Comparison of ENCODE assay signal across 7 mouse cellular contexts in genomic region chr2:25576965-25577891, GRCm38 (mm10). TPM values are rescaled to one million over a fixed set of nuclear protein-coding genes. Genes with fewer than 3 reads are reported as not detected.
A peak's percentile ranks its signal among the peaks of the same experiment; 100 is the strongest.
DNase-seq lines count a peak whose midpoint lies in the region; ATAC-seq and TF ChIP-seq lines count a peak whose summit lies in the region.

No protein-coding gene starts in this region.

- H3K4me2 ChIP-seq in embryonic facial prominence, embryonic 11.5 days (ENCODE audit: low read depth, low read length) = peak overlapping the region; percentile 37

- intact Hi-C loops in left cerebral cortex, postnatal 25 days (cut with DNase I) = no loop called here
- intact Hi-C loops in left cerebral cortex, postnatal 36 days (cut with DNase I) = no loop called here

- no peak for ATAC-seq in embryonic facial prominence, embryonic 11.5 days (replicated peaks; ENCODE audit: insufficient number of reproducible peaks, low FRiP score, low TSS enrichment, low read depth)

- DNase-seq in left cerebral cortex, postnatal 25 days (ENCODE audit: low spot score in 2 of 2) = peak; percentile 39 to 67
- DNase-seq in left cerebral cortex, adult 11 months (ENCODE audit: low spot score) = no peak
- DNase-seq in brain, embryonic 14.5 days (ENCODE audit: low read depth) = peak; percentile 25
- no peak for DNase-seq in embryonic facial prominence, embryonic 11.5 days (ENCODE audit: low spot score)
- DNase-seq in left cerebral cortex, postnatal 36 days (ENCODE audit: low spot score in 2 of 2) = peak; percentile 65 to 66
- no peak for DNase-seq in kidney, postnatal 14 days

- no peak for TF ChIP-seq CTCF in brain, embryonic 14.5 days (IDR thresholded peaks at IDR 0.05; ENCODE audit: borderline replicate concordance, extremely low read depth, insufficient read depth, insufficient read length)
- no peak for TF ChIP-seq CTCF in small intestine, adult 2 months (IDR thresholded peaks at IDR 0.05; ENCODE audit: extremely low read depth, insufficient read length, insufficient replicate concordance, low read depth, low read length)

- peak overlapping the region; percentile 22 for H3K4me3 ChIP-seq in embryonic facial prominence, embryonic 11.5 days (ENCODE audit: low read depth, low read length)
- H3K4me3 ChIP-seq in small intestine, adult 2 months (ENCODE audit: low read depth, low read length) = 0 out of 2 replicates have a peak overlapping the region, but pooled peaks have one; percentile 8

- 12% methylated on average over 92 of the region's 92 CpGs for WGBS in embryonic facial prominence, embryonic 11.5 days
- WGBS in small intestine, adult 2 months = 42% methylated on average over 92 of the region's 92 CpGs

- peaks cover 5% of the 10 kb centered on the region for H3K4me1 ChIP-seq in embryonic facial prominence, embryonic 11.5 days (ENCODE audit: control insufficient read depth, insufficient read depth, low read length)
- peaks cover 33% of the 10 kb centered on the region for H3K4me1 ChIP-seq in small intestine, adult 2 months (ENCODE audit: control insufficient read depth, insufficient read depth, insufficient read length, low read length)

- no peak for TF ChIP-seq POLR2A in brain, embryonic 14.5 days (IDR thresholded peaks at IDR 0.05; ENCODE audit: borderline replicate concordance, extremely low read depth, insufficient read depth, insufficient read length, poor library complexity, severe bottlenecking)
- TF ChIP-seq POLR2A in small intestine, adult 2 months (IDR thresholded peaks at IDR 0.05; ENCODE audit: low read depth, low read length) = no peak

- no peaks in the 10 kb centered on the region for H3K9me3 ChIP-seq in embryonic facial prominence, embryonic 11.5 days (replicated peaks; ENCODE audit: control insufficient read depth, low read length)

- peaks cover 57% of the 10 kb centered on the region for H3K27me3 ChIP-seq in embryonic facial prominence, embryonic 11.5 days (ENCODE audit: control insufficient read depth, insufficient read depth, low read length)
- H3K27me3 ChIP-seq in small intestine, adult 2 months (ENCODE audit: control insufficient read depth, insufficient read depth, low read length) = peaks cover 36% of the 10 kb centered on the region

- no peak overlapping the region for H3K27ac ChIP-seq in embryonic facial prominence, embryonic 11.5 days (replicated peaks; ENCODE audit: low read depth, low read length)
- H3K27ac ChIP-seq in small intestine, adult 2 months (ENCODE audit: insufficient read depth, low read depth, low read length) = no peak overlapping the region

- H3K36me3 ChIP-seq in embryonic facial prominence, embryonic 11.5 days (replicated peaks; ENCODE audit: control insufficient read depth, insufficient read depth, low read depth, low read length) = no peaks in the 10 kb centered on the region
- no peaks in the 10 kb centered on the region for H3K36me3 ChIP-seq in small intestine, adult 2 months (ENCODE audit: control insufficient read depth, insufficient read depth, low read length)

- H3K9ac ChIP-seq in embryonic facial prominence, embryonic 11.5 days (replicated peaks; ENCODE audit: low read length) = peak overlapping the region; percentile 28

RNA-seq across cellular contexts. Expression of gene Phpt1, which starts 2.2 kb away (rescaled TPM):
- 10 to 100 TPM; 73.8 to 74.3 TPM for total RNA-seq in left cerebral cortex, postnatal 25 days (2021)
- polyA plus RNA-seq in brain, embryonic 14.5 days (2012; rRNA removed) = 138 and 169 TPM in 2 replicates
- polyA plus RNA-seq in embryonic facial prominence, embryonic 11.5 days (2014; fragmentation: Nextera tagmentation; extraction: Ambion mirVana) = 145 and 157 TPM in 2 replicates
- total RNA-seq in left cerebral cortex, postnatal 36 days (2021) = 10 to 100 TPM; 74.6 to 75.4 TPM
- 15.8 and 29.7 TPM in 2 replicates for polyA plus RNA-seq in small intestine, adult 2 months (2012; rRNA removed)

RNA-seq across cellular contexts. Expression of gene Mamdc4, which starts 2.6 kb away (rescaled TPM):
- 1 to 10 TPM in 1 of 2 experiments, under 1 TPM in 1; 0.69 to 2.1 TPM for total RNA-seq in left cerebral cortex, postnatal 25 days (2021)
- polyA plus RNA-seq in brain, embryonic 14.5 days (2012; rRNA removed) = 5.0 and 8.2 TPM in 2 replicates
- 1.2 and 8.5 TPM in 2 replicates for polyA plus RNA-seq in embryonic facial prominence, embryonic 11.5 days (2014; fragmentation: Nextera tagmentation; extraction: Ambion mirVana)
- 1 to 10 TPM; 1.4 to 2.4 TPM for total RNA-seq in left cerebral cortex, postnatal 36 days (2021)
- polyA plus RNA-seq in small intestine, adult 2 months (2012; rRNA removed) = 0.52 and 1.1 TPM in 2 replicates

RNA-seq across cellular contexts. Expression of gene Ajm1, which starts 4.3 kb away (rescaled TPM):
- total RNA-seq in left cerebral cortex, postnatal 25 days (2021) = 100 to 1,000 TPM; 109 to 120 TPM
- 24.5 and 30.3 TPM in 2 replicates for polyA plus RNA-seq in brain, embryonic 14.5 days (2012; rRNA removed)
- 0.07 and 0.25 TPM in 2 replicates for polyA plus RNA-seq in embryonic facial prominence, embryonic 11.5 days (2014; fragmentation: Nextera tagmentation; extraction: Ambion mirVana)
- total RNA-seq in left cerebral cortex, postnatal 36 days (2021) = 100 to 1,000 TPM in 1 of 2 experiments, 10 to 100 TPM in 1; 99.8 to 110 TPM
- polyA plus RNA-seq in small intestine, adult 2 months (2012; rRNA removed) = 1.7 and 2.2 TPM in 2 replicates

RNA-seq across cellular contexts. Expression of gene Edf1, which starts 19.6 kb away (rescaled TPM):
- total RNA-seq in left cerebral cortex, postnatal 25 days (2021) = 100 to 1,000 TPM; 202 to 214 TPM
- polyA plus RNA-seq in brain, embryonic 14.5 days (2012; rRNA removed) = 166 and 189 TPM in 2 replicates
- 336 and 375 TPM in 2 replicates for polyA plus RNA-seq in embryonic facial prominence, embryonic 11.5 days (2014; fragmentation: Nextera tagmentation; extraction: Ambion mirVana)
- 100 to 1,000 TPM; 189 to 236 TPM for total RNA-seq in left cerebral cortex, postnatal 36 days (2021)
- 209 and 413 TPM in 2 replicates for polyA plus RNA-seq in small intestine, adult 2 months (2012; rRNA removed)

RNA-seq across cellular contexts. Expression of gene Traf2, which starts 30.5 kb away (rescaled TPM):
- total RNA-seq in left cerebral cortex, postnatal 25 days (2021) = 10 to 100 TPM in 1 of 2 experiments, 1 to 10 TPM in 1; 9.6 to 10.4 TPM
- 12.6 and 13.8 TPM in 2 replicates for polyA plus RNA-seq in brain, embryonic 14.5 days (2012; rRNA removed)
- 35.6 and 36.0 TPM in 2 replicates for polyA plus RNA-seq in embryonic facial prominence, embryonic 11.5 days (2014; fragmentation: Nextera tagmentation; extraction: Ambion mirVana)
- 1 to 10 TPM; 8.7 to 9.3 TPM for total RNA-seq in left cerebral cortex, postnatal 36 days (2021)
- 8.2 and 13.7 TPM in 2 replicates for polyA plus RNA-seq in small intestine, adult 2 months (2012; rRNA removed)

Comparison
In these comparisons a context has a peak if more than half of its experiments do, and no peak if none do; other contexts are left out.
1. DNase-seq: peak in left cerebral cortex, postnatal 25 days (2 of 2), brain, embryonic 14.5 days (single experiment) and left cerebral cortex, postnatal 36 days (2 of 2); none in left cerebral cortex, adult 11 months (single experiment), embryonic facial prominence, embryonic 11.5 days (single experiment) and kidney, postnatal 14 days (single experiment).